Mouse (Mus musculus): ENCODE measurements around the gene Nfya. TPM values are rescaled to one million over a fixed set of nuclear protein-coding genes. Genes with fewer than 3 reads are reported as not detected.
A peak's percentile ranks its signal among the peaks of the same experiment; 100 is the strongest.

Gene Nfya
- total and polyA plus RNA-seq, 3 experiments = 56.9 to 97.8 TPM; not detected in 1

- TF ChIP-seq CHD1 (IDR thresholded peaks at IDR 0.05; ENCODE audit: low read depth, low read length) = no peak
- TF ChIP-seq NRF1 (IDR thresholded peaks at IDR 0.05; ENCODE audit: insufficient read depth, low read depth, low read length, poor library complexity, severe bottlenecking) = no peak
- no peak for TF ChIP-seq RAD21 (IDR thresholded peaks at IDR 0.05; ENCODE audit: low read depth, low read length)
- no peak for TF ChIP-seq MEF2A (IDR thresholded peaks at IDR 0.05; ENCODE audit: extremely low read depth, insufficient replicate concordance, low read depth, low read length, poor library complexity, severe bottlenecking)
- TF ChIP-seq POLR2A (IDR thresholded peaks at IDR 0.05; ENCODE audit: control insufficient read depth in 1 of 2, insufficient read depth in 1 of 2, low read depth in 1 of 2, low read length in 2 of 2, poor library complexity in 1 of 2) = no peak; a peak in 1 of 4 replicates
- TF ChIP-seq RCOR1 (IDR thresholded peaks at IDR 0.05; ENCODE audit: low read depth, low read length) = peak; percentile 66
- TF ChIP-seq ZMIZ1 (IDR thresholded peaks at IDR 0.05; ENCODE audit: low read depth, low read length) = no peak
- TF ChIP-seq MYC (IDR thresholded peaks at IDR 0.05; ENCODE audit: low read depth, low read length) = no peak
- TF ChIP-seq MXI1 (IDR thresholded peaks at IDR 0.05; ENCODE audit: low read depth, low read length) = peak; percentile 51
These were observed 8.5 kb upstream of the Nfya start (continued) for GRCm38 (mm10) chr17:48418174-48418573.

- no peak overlapping the region for H3K4me3 ChIP-seq (ENCODE audit: control insufficient read depth in 1 of 2, insufficient read depth in 1 of 2, low read depth in 2 of 2, low read length in 2 of 2)
- DNase-seq (ENCODE audit: low read depth, low spot score) = no peak
- no peaks in the 10 kb centered on the region for H3K9me3 ChIP-seq (replicated peaks; ENCODE audit: insufficient read depth, low read length)
- H3K9ac ChIP-seq (ENCODE audit: control insufficient read depth, low read depth, low read length, poor library complexity, severe bottlenecking) = 0 out of 2 replicates have a peak overlapping the region, but pooled peaks have one; percentile 6
- peaks cover 11 to 15% of the 10 kb centered on the region in 2 experiments for H3K4me1 ChIP-seq (ENCODE audit: control insufficient read depth in 1 of 2, insufficient read depth in 2 of 2, low read length in 2 of 2)
- peaks cover 0 to 20% of the 10 kb centered on the region in 2 experiments; a peak in 2 of 4 replicates for H3K36me3 ChIP-seq (ENCODE audit: control insufficient read depth in 1 of 2, insufficient read depth in 2 of 2, low read length in 2 of 2)
- H3K27ac ChIP-seq (ENCODE audit: control insufficient read depth, low read depth, low read length) = no peak overlapping the region
- TF ChIP-seq TBP (IDR thresholded peaks at IDR 0.05; ENCODE audit: low read depth, low read length) = no peak
- no peak for TF ChIP-seq ZNF384 (IDR thresholded peaks at IDR 0.05; ENCODE audit: low read depth, low read length)
- TF ChIP-seq ZC3H11A (IDR thresholded peaks at IDR 0.05; ENCODE audit: low read depth, low read length) = no peak
- TF ChIP-seq RAD21 (IDR thresholded peaks at IDR 0.05; ENCODE audit: low read depth, low read length) = no peak
- no peak for TF ChIP-seq HCFC1 (IDR thresholded peaks at IDR 0.05; ENCODE audit: low read depth, low read length)
- no peak for TF ChIP-seq MXI1 (IDR thresholded peaks at IDR 0.05; ENCODE audit: low read depth, low read length)
- no peak for TF ChIP-seq MAFK (IDR thresholded peaks at IDR 0.05; ENCODE audit: borderline replicate concordance, low read depth, low read length)
- no peaks in the 10 kb centered on the region for H3K27me3 ChIP-seq (ENCODE audit: control insufficient read depth in 1 of 2, insufficient read depth in 2 of 2, low read length in 2 of 2)
- no peaks in the 10 kb centered on the region; the same call in 1 of the 2 replicates for H3K79me2 ChIP-seq (ENCODE audit: control insufficient read depth, insufficient read depth, low read length, poor library complexity)
These were observed 7.8 kb upstream of the Nfya start for GRCm38 (mm10) chr17:48417521-48417920.

GRCm38 (mm10) chr17:48416425-48417195, 6.9 kb upstream of the Nfya start:
- Histone ChIP-seq H3K79me2 (ENCODE audit: control insufficient read depth, insufficient read depth, low read length, poor library complexity) (peaks cover 5% of the 10 kb centered on the region), H3K4me3 (ENCODE audit: control insufficient read depth in 1 of 2, insufficient read depth in 1 of 2, low read depth in 2 of 2, low read length in 2 of 2) (no peak overlapping the region), H3K9me3 (replicated peaks; ENCODE audit: insufficient read depth, low read length) (no peaks in the 10 kb centered on the region), H3K9ac (ENCODE audit: control insufficient read depth, low read depth, low read length, poor library complexity, severe bottlenecking) (no peak overlapping the region), H3K36me3 (ENCODE audit: control insufficient read depth in 1 of 2, insufficient read depth in 2 of 2, low read length in 2 of 2) (peaks cover 0 to 24% of the 10 kb centered on the region in 2 experiments; a peak in 2 of 4 replicates), H3K27me3 (ENCODE audit: control insufficient read depth in 1 of 2, insufficient read depth in 2 of 2, low read length in 2 of 2) (no peaks in the 10 kb centered on the region), H3K4me1 (ENCODE audit: control insufficient read depth in 1 of 2, insufficient read depth in 2 of 2, low read length in 2 of 2) (peaks cover 11 to 15% of the 10 kb centered on the region in 2 experiments), H3K27ac (ENCODE audit: control insufficient read depth, low read depth, low read length) (no peak overlapping the region)
- TF ChIP-seq ZNF384 (IDR thresholded peaks at IDR 0.05; ENCODE audit: low read depth, low read length) (peak; percentile 75), USF1 (IDR thresholded peaks at IDR 0.05; ENCODE audit: low read depth, low read length) (no peak), ZC3H11A (IDR thresholded peaks at IDR 0.05; ENCODE audit: low read depth, low read length) (peak; percentile 61), SMC3 (IDR thresholded peaks at IDR 0.05; ENCODE audit: low read depth, low read length) (peak; percentile 76), BHLHE40 (IDR thresholded peaks at IDR 0.05; ENCODE audit: borderline replicate concordance, low read depth, low read length) (no peak), GABPA (IDR thresholded peaks at IDR 0.05; ENCODE audit: low read depth, low read length) (no peak), RAD21 (IDR thresholded peaks at IDR 0.05; ENCODE audit: low read depth, low read length) (peak; percentile 77), CTCF (IDR thresholded peaks at IDR 0.05 in 2 of 3, conservative IDR thresholded peaks at IDR 0.05 in 1 of 3; ENCODE audit: control insufficient read depth in 1 of 3, insufficient read depth in 1 of 3, low read depth in 2 of 3, low read length in 3 of 3, poor library complexity in 1 of 3, severe bottlenecking in 1 of 3) (peak; percentile 55 to 80 (median 56))
- peak; percentile 71 for DNase-seq (ENCODE audit: low read depth, low spot score)
